Mouse (Mus musculus): ENCODE measurements around the gene B2m.

The B2m gene

GRCm38 (mm10) chr2:122194509-122194929 is 47.0 kb downstream of the B2m start:
- DNase-seq (ENCODE audit: low read depth, low spot score), result peak; percentile 56

DNA sequence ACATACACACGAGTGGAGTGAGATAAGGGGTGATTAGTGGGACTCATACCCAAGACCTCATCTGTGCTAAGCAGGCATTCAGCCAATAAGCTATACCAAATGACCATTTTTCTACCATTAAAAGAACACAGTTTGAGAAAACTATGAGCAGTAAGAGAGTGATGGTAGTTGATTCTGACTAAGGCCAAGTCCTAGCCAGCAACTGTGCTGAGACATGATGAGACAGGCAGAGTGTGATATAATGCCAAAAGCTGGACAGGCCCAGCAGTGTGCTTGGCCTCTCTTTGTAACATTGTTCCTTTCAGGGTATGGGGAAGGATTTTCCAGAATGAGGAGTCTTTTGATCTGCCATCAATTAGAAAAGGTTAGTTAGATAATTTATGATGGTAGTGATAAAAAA is 54.0 kb downstream of the B2m start:
- DNase-seq (ENCODE audit: low read depth, low spot score), result no peak

All from CD4-positive helper T cell, adult 2 months (primary cell).